Mouse (Mus musculus) lung, adult 2 months (tissue): ENCODE data around the gene C1ql2.

Experiments
- CTCF ChIP-seq: fragments of 200-500 bp; IDR thresholded peaks from 2 replicates; pipeline ENCODE4 v1.5.1; 2011; ENCODE audit warnings: mild to moderate bottlenecking, low read length, control low read depth; ENCODE audit not compliant: insufficient read depth
- POLR2A ChIP-seq: fragments of 200-500 bp; IDR thresholded peaks from 2 replicates; pipeline ENCODE4 v1.6.1; 2011; ENCODE audit warnings: low read depth, mild to moderate bottlenecking, control low read depth, low read length, borderline replicate concordance; ENCODE audit errors: extremely low read depth

- TF ChIP-seq CTCF (no peak), POLR2A (no peak)
Observed at GRCm38 (mm10) chr1:120390336-120390735, 50.0 kb downstream of the C1ql2 start.
